Mouse (Mus musculus): ENCODE measurements around the gene Tagln2. TPM values are rescaled to one million over a fixed set of nuclear protein-coding genes. Genes with fewer than 3 reads are reported as not detected.

Tagln2 gene
- total RNA-seq, 2 experiments from 2014 or later: 64.7 to 65.1 TPM

Other genes with a start within 250 kb of the Tagln2 start
- 1 to 10 TPM in 1 of 2 experiments, under 1 TPM in 1; 0.42 to 3.7 TPM for gene Atp1a4, start 241.6 kb upstream of the Tagln2 start, total RNA-seq (2021)
- 10 to 100 TPM; 20.8 to 27.8 TPM for gene Igsf8, start 238.4 kb upstream of the Tagln2 start, total RNA-seq (2021)
- gene Atp1a2, start 202.0 kb upstream of the Tagln2 start, total RNA-seq (2021): 100 to 1,000 TPM; 128 to 221 TPM
- gene Kcnj9, start 170.7 kb upstream of the Tagln2 start, total RNA-seq (2021): under 1 TPM in 1 of 2 experiments, not detected in 1; 0.22 TPM
- 1 to 10 TPM; 1.3 to 1.5 TPM for gene Kcnj10, start 158.8 kb upstream of the Tagln2 start, total RNA-seq (2021)
- gene Pigm, start 123.5 kb upstream of the Tagln2 start, total RNA-seq (2021): 10 to 100 TPM in 1 of 2 experiments, 1 to 10 TPM in 1; 9.3 to 11.5 TPM
- gene Slamf9, start 24.7 kb upstream of the Tagln2 start, total RNA-seq (2021): 1 to 10 TPM; 3.4 to 5.0 TPM
- gene Igsf9, start 18.3 kb upstream of the Tagln2 start, total RNA-seq (2021): 1 to 10 TPM; 1.1 to 3.2 TPM
- under 1 TPM; 0.35 to 0.40 TPM for gene Cfap45, start 20.8 kb downstream of the Tagln2 start, total RNA-seq (2021)
- gene Vsig8, start 55.9 kb downstream of the Tagln2 start, total RNA-seq (2021): under 1 TPM in 1 of 2 experiments, not detected in 1; 0.40 TPM
- 1 to 10 TPM in 1 of 2 experiments, under 1 TPM in 1; 0.60 to 1.5 TPM for gene Slamf8, start 90.5 kb downstream of the Tagln2 start, total RNA-seq (2021)
- not detected for gene Fcrl6, start 102.5 kb downstream of the Tagln2 start, total RNA-seq (2021)
- gene Dusp23, start 132.9 kb downstream of the Tagln2 start, total RNA-seq (2021): 1 to 10 TPM; 6.3 to 7.4 TPM
- gene Crp, start 198.0 kb downstream of the Tagln2 start, total RNA-seq (2021): not detected